Mouse (Mus musculus) limb, embryonic 15.5 days (tissue): ENCODE data around the gene Calu. TPM values are rescaled to one million over a fixed set of nuclear protein-coding genes. Genes with fewer than 3 reads are reported as not detected.

ENCODE experiments used
- ATAC-seq: fragments of 200-750 bp; cut with Nextera tagmentation; 2 replicates; pipeline ENCODE4 v1.8.0; 2017; ENCODE audit warnings: low read depth, moderate TSS enrichment; ENCODE audit not compliant: insufficient number of reproducible peaks, low FRiP score, low TSS enrichment
- H3K27ac ChIP-seq: fragments of 300-500 bp; sonication (generic); 2 replicates; pipeline ENCODE4 v1.5.1; 2015; ENCODE audit warnings: moderate library complexity, mild to moderate bottlenecking, inconsistent platforms
- H3K27me3 ChIP-seq: fragments of 300-500 bp; sonication (generic); 2 replicates; pipeline ENCODE4 v1.6.1; 2015; ENCODE audit warnings: inconsistent platforms
- H3K36me3 ChIP-seq: fragments of 300-500 bp; sonication (generic); 2 replicates; pipeline ENCODE4 v1.6.1; 2015; ENCODE audit warnings: inconsistent platforms
- H3K4me1 ChIP-seq: fragments of 300-500 bp; sonication (generic); 2 replicates; pipeline ENCODE4 v1.6.1; 2015; ENCODE audit warnings: inconsistent platforms
- H3K4me2 ChIP-seq: fragments of 300-500 bp; sonication (generic); 2 replicates; pipeline ENCODE4 v1.6.1; 2015; ENCODE audit warnings: mild to moderate bottlenecking, inconsistent platforms
- H3K4me3 ChIP-seq: fragments of 300-500 bp; sonication (generic); 2 replicates; pipeline ENCODE4 v1.5.1; 2015; ENCODE audit warnings: mild to moderate bottlenecking, inconsistent platforms
- H3K9ac ChIP-seq: fragments of 300-500 bp; sonication (generic); 2 replicates; pipeline ENCODE4 v1.6.1; 2015; ENCODE audit warnings: inconsistent platforms
- H3K9me3 ChIP-seq: fragments of 300-500 bp; sonication (generic); 2 replicates; pipeline ENCODE4 v1.6.1; 2016; ENCODE audit warnings: inconsistent platforms
- WGBS: fragments of 180-500 bp; shearing (Covaris S2); methylation state at CpG from one replicate; pipeline ENCODE4 v1.1.7; 2015; 5-methylcytosine and 5-hydroxymethylcytosine counted together
- polyA plus RNA-seq: library from polyadenylated mRNA; unstranded; fragments of >200 nt; fragmentation: Nextera tagmentation; extraction: Ambion mirVana; gene quantifications from 2 replicates; pipeline ENCODE4 v1.2.1, GENCODE M21; 2015

The Calu gene
- polyA plus RNA-seq, 1 experiment from 2014 or later: 549 TPM

GRCm38 (mm10) chr6:29395910-29396713 lies 48.2 kb downstream of the Calu start, which contains the start of gene Ccdc136:
Gene Ccdc136 (plus strand): TSS chr6:29396309.
- Histone ChIP-seq H3K9ac (peak within 1 kb of the TSS; percentile 58), H3K9me3 (no peaks in the 10 kb centered on the region), H3K36me3 (no peaks in the 10 kb centered on the region; the same call in 1 of the 2 replicates), H3K4me1 (peaks cover 19% of the 10 kb centered on the region), H3K27me3 (peaks cover 6% of the 10 kb centered on the region), H3K4me2 (peak within 1 kb of the TSS; percentile 92), H3K27ac (peak within 1 kb of the TSS; percentile 72), H3K4me3 (peak within 1 kb of the TSS; percentile 70)
- WGBS: under 1% methylated on average over 32 of the region's 49 CpGs
- peak; percentile 82 for ATAC-seq

- peak overlapping the region; percentile 58 for H3K9ac ChIP-seq
- H3K4me2 ChIP-seq: peak overlapping the region; percentile 92
- H3K27ac ChIP-seq: peak overlapping the region; percentile 72
- H3K27me3 ChIP-seq: peaks cover 6% of the 10 kb centered on the region
- H3K9me3 ChIP-seq: no peaks in the 10 kb centered on the region
- H3K4me3 ChIP-seq: peak overlapping the region; percentile 70
- no peaks in the 10 kb centered on the region; the same call in 1 of the 2 replicates for H3K36me3 ChIP-seq
- peak; percentile 64 for ATAC-seq
- H3K4me1 ChIP-seq: peaks cover 19% of the 10 kb centered on the region
- WGBS: 4% methylated on average over 21 of the region's 24 CpGs
Observed at GRCm38 (mm10) chr6:29396714-29397540, 49.1 kb downstream of the Calu start.

- H3K27me3 ChIP-seq: peaks cover 6% of the 10 kb centered on the region
- H3K9ac ChIP-seq: 0 out of 2 replicates have a peak overlapping the region, but pooled peaks have one; percentile 58
- H3K4me1 ChIP-seq: peaks cover 22% of the 10 kb centered on the region
- peak overlapping the region; percentile 70 for H3K4me3 ChIP-seq
- H3K36me3 ChIP-seq: no peaks in the 10 kb centered on the region; the same call in 1 of the 2 replicates
- peak overlapping the region; percentile 92 for H3K4me2 ChIP-seq
- no peaks in the 10 kb centered on the region for H3K9me3 ChIP-seq
- ATAC-seq: no peak
- peak overlapping the region; percentile 72; the same call in 1 of the 2 replicates for H3K27ac ChIP-seq
- 10% methylated on average over 6 of the region's 6 CpGs for WGBS
Observed at GRCm38 (mm10) chr6:29397575-29397974, 49.7 kb downstream of the Calu start.

GRCm38 (mm10) chr6:29399851-29400250 lies 52.0 kb downstream of the Calu start:
- Histone ChIP-seq H3K9ac (no peak overlapping the region), H3K4me1 (peaks cover 27% of the 10 kb centered on the region), H3K4me3 (no peak overlapping the region), H3K9me3 (no peaks in the 10 kb centered on the region), H3K27ac (no peak overlapping the region), H3K4me2 (no peak overlapping the region), H3K36me3 (no peaks in the 10 kb centered on the region; the same call in 1 of the 2 replicates), H3K27me3 (no peaks in the 10 kb centered on the region)
- 89% methylated on average over 4 of the region's 4 CpGs for WGBS
- no peak for ATAC-seq

- 7% methylated on average over 33 of the region's 34 CpGs for WGBS
- peaks cover 10% of the 10 kb centered on the region for H3K4me1 ChIP-seq
- H3K9ac ChIP-seq: no peak overlapping the region
- ATAC-seq: no peak
- H3K4me3 ChIP-seq: peak overlapping the region; percentile 21
- peaks cover 9% of the 10 kb centered on the region for H3K36me3 ChIP-seq
- H3K27me3 ChIP-seq: no peaks in the 10 kb centered on the region
- no peaks in the 10 kb centered on the region for H3K9me3 ChIP-seq
- peak overlapping the region; percentile 40 for H3K4me2 ChIP-seq
- H3K27ac ChIP-seq: no peak overlapping the region
Observed at GRCm38 (mm10) chr6:29402693-29403342, 54.9 kb downstream of the Calu start.

- Histone ChIP-seq H3K27ac (no peak overlapping the region), H3K9me3 (no peaks in the 10 kb centered on the region), H3K4me2 (no peak overlapping the region), H3K4me3 (no peak overlapping the region), H3K9ac (no peak overlapping the region), H3K36me3 (peaks cover 32% of the 10 kb centered on the region; the same call in 1 of the 2 replicates), H3K4me1 (peaks cover 8% of the 10 kb centered on the region), H3K27me3 (no peaks in the 10 kb centered on the region)
- 82% methylated on average over 6 of the region's 6 CpGs for WGBS
- no peak for ATAC-seq
Observed at GRCm38 (mm10) chr6:29406412-29406811, 58.5 kb downstream of the Calu start.

- H3K9ac ChIP-seq: no peak overlapping the region
- H3K4me3 ChIP-seq: no peak overlapping the region
- no peak overlapping the region for H3K27ac ChIP-seq
- no peaks in the 10 kb centered on the region for H3K27me3 ChIP-seq
- ATAC-seq: no peak
- H3K36me3 ChIP-seq: peaks cover 27% of the 10 kb centered on the region; the same call in 1 of the 2 replicates
- WGBS: 82% methylated on average over 9 of the region's 9 CpGs
- no peaks in the 10 kb centered on the region for H3K4me1 ChIP-seq
- no peaks in the 10 kb centered on the region for H3K9me3 ChIP-seq
- H3K4me2 ChIP-seq: no peak overlapping the region
Observed at GRCm38 (mm10) chr6:29415446-29415845, 67.6 kb downstream of the Calu start.

GRCm38 (mm10) chr6:29420596-29420995 lies 72.7 kb downstream of the Calu start:
- WGBS: 90% methylated on average over 2 of the region's 2 CpGs

GRCm38 (mm10) chr6:29425118-29425517 lies 77.2 kb downstream of the Calu start:
- no peak for ATAC-seq
- Histone ChIP-seq H3K4me2 (no peak overlapping the region), H3K36me3 (no peaks in the 10 kb centered on the region; the same call in 1 of the 2 replicates), H3K27me3 (no peaks in the 10 kb centered on the region), H3K27ac (no peak overlapping the region), H3K4me3 (no peak overlapping the region), H3K9me3 (no peaks in the 10 kb centered on the region), H3K9ac (no peak overlapping the region), H3K4me1 (no peaks in the 10 kb centered on the region)
- WGBS: 87% methylated on average over 8 of the region's 8 CpGs

More at GRCm38 (mm10) chr6:29420596-29420995, 72.7 kb downstream of the Calu start:
- Histone ChIP-seq H3K36me3 (peaks cover 7% of the 10 kb centered on the region; the same call in 1 of the 2 replicates), H3K4me1 (no peaks in the 10 kb centered on the region), H3K9ac (no peak overlapping the region), H3K27ac (no peak overlapping the region), H3K27me3 (no peaks in the 10 kb centered on the region), H3K9me3 (no peaks in the 10 kb centered on the region), H3K4me2 (no peak overlapping the region), H3K4me3 (no peak overlapping the region)
- no peak for ATAC-seq

GRCm38 (mm10) chr6:29426331-29426730 lies 78.5 kb downstream of the Calu start:
- Histone ChIP-seq H3K4me1 (peaks cover 7% of the 10 kb centered on the region), H3K27me3 (no peaks in the 10 kb centered on the region), H3K36me3 (no peaks in the 10 kb centered on the region), H3K27ac (no peak overlapping the region), H3K4me3 (no peak overlapping the region), H3K4me2 (no peak overlapping the region), H3K9ac (no peak overlapping the region), H3K9me3 (no peaks in the 10 kb centered on the region)
- WGBS: 68% methylated on average over 6 of the region's 6 CpGs
- no peak for ATAC-seq
